In genomic region chr7:29271687-29272465, GRCm38 (mm10) we compare ENCODE assay signal across 11 mouse cellular contexts. TPM values are rescaled to one million over a fixed set of nuclear protein-coding genes. Genes with fewer than 3 reads are reported as not detected.
DNase-seq lines count a peak whose midpoint lies in the region; ATAC-seq and TF ChIP-seq lines count a peak whose summit lies in the region.
"Had no signal": no experiment of that assay in that cellular context is flagged by ENCODE, and none has a peak within 500 bp of the region (broad histone marks: within the 10 kb centered on the region; RNA-seq: fewer than 3 reads in every experiment).

No protein-coding gene starts in this region.

- no peak overlapping the region for H3K4me2 ChIP-seq in forebrain, postnatal 0 days (ENCODE audit: low read depth)
- H3K4me2 ChIP-seq in forebrain, embryonic 14.5 days (ENCODE audit: low read length) = no peak overlapping the region
- H3K4me2 ChIP-seq in lung, embryonic 15.5 days = no peak overlapping the region
- H3K4me2 ChIP-seq in heart, embryonic 15.5 days = peak overlapping the region; percentile 41
- H3K4me2 ChIP-seq: forebrain, embryonic 12.5 days had no signal

- DNase-seq in forebrain, postnatal 0 days = no peak
- DNase-seq in forebrain, embryonic 14.5 days (ENCODE audit: low spot score) = no peak
- DNase-seq in lung, adult 18-20 months = no peak
- no peak for DNase-seq in urinary bladder, adult 2 months (ENCODE audit: low spot score)
- DNase-seq: cerebellum, adult 8-10 months had no signal

- peak; percentile 53 for ATAC-seq in forebrain, postnatal 0 days
- no peak for ATAC-seq in forebrain, embryonic 14.5 days
- ATAC-seq in lung, embryonic 15.5 days (ENCODE audit: borderline replicate concordance, extremely low read depth, low FRiP score, low TSS enrichment) = peak; percentile 56; the same call in 1 of the 2 replicates
- peak; percentile 57 for ATAC-seq in heart, embryonic 15.5 days (replicated peaks; ENCODE audit: insufficient number of reproducible peaks, insufficient read depth, low FRiP score, low read depth)
- ATAC-seq in megakaryocyte-erythroid progenitor cell, adult 5-6 weeks (replicated peaks; ENCODE audit: low FRiP score, low TSS enrichment, poor library complexity, severe bottlenecking) = peak; percentile 59; the same call in 1 of the 2 replicates
- no peak for ATAC-seq in CD4-positive, CD25-positive, alpha-beta regulatory T cell, adult 4 months

- H3K27me3 ChIP-seq in forebrain, postnatal 0 days (ENCODE audit: insufficient read depth, low read length) = no peaks in the 10 kb centered on the region
- no peaks in the 10 kb centered on the region for H3K27me3 ChIP-seq in forebrain, embryonic 14.5 days (replicated peaks; ENCODE audit: control insufficient read depth, insufficient read depth, low read length)
- H3K27me3 ChIP-seq in lung, embryonic 15.5 days = no peaks in the 10 kb centered on the region
- H3K27me3 ChIP-seq in heart, embryonic 15.5 days = no peaks in the 10 kb centered on the region
- H3K27me3 ChIP-seq: forebrain, embryonic 12.5 days had no signal

- no peak for TF ChIP-seq CTCF in forebrain, postnatal 0 days (IDR thresholded peaks at IDR 0.05; ENCODE audit: low read depth)

- no peaks in the 10 kb centered on the region for H3K9me3 ChIP-seq in forebrain, postnatal 0 days (ENCODE audit: low read length)
- no peaks in the 10 kb centered on the region for H3K9me3 ChIP-seq in forebrain, embryonic 14.5 days (replicated peaks; ENCODE audit: control insufficient read depth, low read length)
- H3K9me3 ChIP-seq in lung, embryonic 15.5 days = no peaks in the 10 kb centered on the region
- no peaks in the 10 kb centered on the region for H3K9me3 ChIP-seq in heart, embryonic 15.5 days (replicated peaks)
- H3K9me3 ChIP-seq: forebrain, embryonic 12.5 days had no signal

- 0 out of 2 replicates have a peak overlapping the region, but pooled peaks have one; percentile 10 for H3K27ac ChIP-seq in forebrain, postnatal 0 days (ENCODE audit: low read depth, low read length)
- H3K27ac ChIP-seq in forebrain, embryonic 14.5 days (ENCODE audit: low read depth, low read length) = no peak overlapping the region; the same call in 1 of the 2 replicates
- H3K27ac ChIP-seq in lung, embryonic 15.5 days = peak overlapping the region; percentile 65
- peak overlapping the region; percentile 75 for H3K27ac ChIP-seq in heart, embryonic 15.5 days
- H3K27ac ChIP-seq: forebrain, embryonic 12.5 days had no signal

- no peak overlapping the region for H3K9ac ChIP-seq in forebrain, postnatal 0 days
- H3K9ac ChIP-seq in forebrain, embryonic 14.5 days (ENCODE audit: low read length) = no peak overlapping the region
- H3K9ac ChIP-seq in lung, embryonic 15.5 days = no peak overlapping the region
- H3K9ac ChIP-seq in heart, embryonic 15.5 days = no peak overlapping the region
- H3K9ac ChIP-seq: forebrain, embryonic 12.5 days had no signal

- no peaks in the 10 kb centered on the region for H3K36me3 ChIP-seq in forebrain, postnatal 0 days (ENCODE audit: insufficient read depth)
- H3K36me3 ChIP-seq in forebrain, embryonic 14.5 days (ENCODE audit: control insufficient read depth, insufficient read depth, low read length) = no peaks in the 10 kb centered on the region
- no peaks in the 10 kb centered on the region for H3K36me3 ChIP-seq in lung, embryonic 15.5 days
- no peaks in the 10 kb centered on the region for H3K36me3 ChIP-seq in heart, embryonic 15.5 days
- H3K36me3 ChIP-seq: forebrain, embryonic 12.5 days had no signal

- no peak overlapping the region for H3K4me3 ChIP-seq in forebrain, postnatal 0 days (ENCODE audit: low read depth, low read length)
- no peak overlapping the region for H3K4me3 ChIP-seq in forebrain, embryonic 14.5 days (ENCODE audit: low read depth, low read length)
- no peak overlapping the region for H3K4me3 ChIP-seq in lung, embryonic 15.5 days
- no peak overlapping the region for H3K4me3 ChIP-seq in heart, embryonic 15.5 days
- H3K4me3 ChIP-seq: forebrain, embryonic 12.5 days had no signal

- 62% methylated on average over 8 of the region's 8 CpGs for WGBS in forebrain, postnatal 0 days
- 73% methylated on average over 8 of the region's 8 CpGs for WGBS in forebrain, embryonic 14.5 days
- WGBS in lung, embryonic 15.5 days = 38% methylated on average over 8 of the region's 8 CpGs
- WGBS in heart, embryonic 15.5 days = 37% methylated on average over 8 of the region's 8 CpGs

- no peaks in the 10 kb centered on the region for H3K4me1 ChIP-seq in forebrain, postnatal 0 days (ENCODE audit: insufficient read depth)
- H3K4me1 ChIP-seq in forebrain, embryonic 14.5 days (ENCODE audit: control insufficient read depth, insufficient read depth, low read length) = no peaks in the 10 kb centered on the region
- H3K4me1 ChIP-seq in lung, embryonic 15.5 days = peaks cover 27% of the 10 kb centered on the region
- peaks cover 31% of the 10 kb centered on the region for H3K4me1 ChIP-seq in heart, embryonic 15.5 days (replicated peaks)
- H3K4me1 ChIP-seq: forebrain, embryonic 12.5 days had no signal

RNA-seq across cellular contexts. Expression of gene Spint2, which starts 9.8 kb away (rescaled TPM):
- 32.3 and 36.7 TPM in 2 replicates for total RNA-seq in forebrain, postnatal 0 days (2014; rRNA removed)
- 94.6 and 127 TPM in 2 replicates for polyA plus RNA-seq in forebrain, postnatal 0 days (2015; fragmentation: Nextera tagmentation; extraction: Ambion mirVana)
- 46.6 and 51.3 TPM in 2 replicates for polyA plus RNA-seq in forebrain, embryonic 14.5 days (2014; fragmentation: Nextera tagmentation; extraction: Ambion mirVana)
- polyA plus RNA-seq in lung, embryonic 15.5 days (2015; fragmentation: Nextera tagmentation; extraction: Ambion mirVana) = 325 and 332 TPM in 2 replicates
- 77.9 and 125 TPM in 2 replicates for polyA plus RNA-seq in heart, embryonic 15.5 days (2015; fragmentation: Nextera tagmentation; extraction: Ambion mirVana)
- 34.9 and 39.2 TPM in 2 replicates for total RNA-seq in megakaryocyte-erythroid progenitor cell, adult 5-6 weeks (2014; fragmentation: Nextera tagmentation)
- 28.1 and 35.4 TPM in 2 replicates for total RNA-seq in megakaryocyte-erythroid progenitor cell, adult 5-6 weeks (2017)
- 485 and 505 TPM in 2 replicates for polyA plus RNA-seq in urinary bladder, adult 2 months (2012; rRNA removed)
- polyA plus RNA-seq in CD4-positive, CD25-positive, alpha-beta regulatory T cell, adult 4 months (2017; shearing (Covaris generic)) = 10 to 100 TPM; 71.7 to 73.2 TPM

RNA-seq across cellular contexts. Expression of gene Ppp1r14a, which starts 17.2 kb away (rescaled TPM):
- 1.5 and 2.0 TPM in 2 replicates for total RNA-seq in forebrain, postnatal 0 days (2014; rRNA removed)
- polyA plus RNA-seq in forebrain, postnatal 0 days (2015; fragmentation: Nextera tagmentation; extraction: Ambion mirVana) = 2.3 and 2.8 TPM in 2 replicates
- polyA plus RNA-seq in forebrain, embryonic 14.5 days (2014; fragmentation: Nextera tagmentation; extraction: Ambion mirVana) = 5.7 and 9.8 TPM in 2 replicates
- 148 and 159 TPM in 2 replicates for polyA plus RNA-seq in lung, embryonic 15.5 days (2015; fragmentation: Nextera tagmentation; extraction: Ambion mirVana)
- polyA plus RNA-seq in heart, embryonic 15.5 days (2015; fragmentation: Nextera tagmentation; extraction: Ambion mirVana) = 17.0 and 20.8 TPM in 2 replicates
- total RNA-seq in megakaryocyte-erythroid progenitor cell, adult 5-6 weeks (2014; fragmentation: Nextera tagmentation) = not detected in 2 replicates
- not detected in 2 replicates for total RNA-seq in megakaryocyte-erythroid progenitor cell, adult 5-6 weeks (2017)
- 303 and 338 TPM in 2 replicates for polyA plus RNA-seq in urinary bladder, adult 2 months (2012; rRNA removed)
- not detected for polyA plus RNA-seq in CD4-positive, CD25-positive, alpha-beta regulatory T cell, adult 4 months (2017; shearing (Covaris generic))

RNA-seq across cellular contexts. Expression of gene 2200002D01Rik, which starts 23.6 kb away (rescaled TPM):
- 0.23 TPM in 1 of 2 replicates, not detected in the other for total RNA-seq in forebrain, postnatal 0 days (2014; rRNA removed)
- 0.67 and 0.82 TPM in 2 replicates for polyA plus RNA-seq in forebrain, postnatal 0 days (2015; fragmentation: Nextera tagmentation; extraction: Ambion mirVana)
- 0.37 and 1.2 TPM in 2 replicates for polyA plus RNA-seq in forebrain, embryonic 14.5 days (2014; fragmentation: Nextera tagmentation; extraction: Ambion mirVana)
- 13.1 and 14.4 TPM in 2 replicates for polyA plus RNA-seq in lung, embryonic 15.5 days (2015; fragmentation: Nextera tagmentation; extraction: Ambion mirVana)
- 6.3 and 7.1 TPM in 2 replicates for polyA plus RNA-seq in heart, embryonic 15.5 days (2015; fragmentation: Nextera tagmentation; extraction: Ambion mirVana)
- total RNA-seq in megakaryocyte-erythroid progenitor cell, adult 5-6 weeks (2014; fragmentation: Nextera tagmentation) = 0.74 and 0.98 TPM in 2 replicates
- total RNA-seq in megakaryocyte-erythroid progenitor cell, adult 5-6 weeks (2017) = 5.6 TPM in 1 of 2 replicates, not detected in the other
- polyA plus RNA-seq in urinary bladder, adult 2 months (2012; rRNA removed) = 144 and 178 TPM in 2 replicates
- polyA plus RNA-seq in CD4-positive, CD25-positive, alpha-beta regulatory T cell, adult 4 months (2017; shearing (Covaris generic)) = 1 to 10 TPM; 1.0 to 1.6 TPM

RNA-seq across cellular contexts. Expression of gene Dpf1, which starts 31.9 kb away (rescaled TPM):
- 246 and 291 TPM in 2 replicates for total RNA-seq in forebrain, postnatal 0 days (2014; rRNA removed)
- 243 and 248 TPM in 2 replicates for polyA plus RNA-seq in forebrain, postnatal 0 days (2015; fragmentation: Nextera tagmentation; extraction: Ambion mirVana)
- polyA plus RNA-seq in forebrain, embryonic 14.5 days (2014; fragmentation: Nextera tagmentation; extraction: Ambion mirVana) = 167 and 205 TPM in 2 replicates
- 12.8 and 13.7 TPM in 2 replicates for polyA plus RNA-seq in lung, embryonic 15.5 days (2015; fragmentation: Nextera tagmentation; extraction: Ambion mirVana)
- 2.6 and 3.9 TPM in 2 replicates for polyA plus RNA-seq in heart, embryonic 15.5 days (2015; fragmentation: Nextera tagmentation; extraction: Ambion mirVana)
- total RNA-seq in megakaryocyte-erythroid progenitor cell, adult 5-6 weeks (2014; fragmentation: Nextera tagmentation) = 2.5 and 2.9 TPM in 2 replicates
- 0.19 and 14.6 TPM in 2 replicates for total RNA-seq in megakaryocyte-erythroid progenitor cell, adult 5-6 weeks (2017)
- 1.3 and 2.8 TPM in 2 replicates for polyA plus RNA-seq in urinary bladder, adult 2 months (2012; rRNA removed)
- polyA plus RNA-seq in CD4-positive, CD25-positive, alpha-beta regulatory T cell, adult 4 months (2017; shearing (Covaris generic)) = not detected
- total RNA-seq: liver, adult 2 months had no signal

RNA-seq across cellular contexts. Expression of gene Yif1b, which starts 33.7 kb away (rescaled TPM):
- total RNA-seq in forebrain, postnatal 0 days (2014; rRNA removed) = 71.2 and 84.1 TPM in 2 replicates
- 97.7 and 100 TPM in 2 replicates for polyA plus RNA-seq in forebrain, postnatal 0 days (2015; fragmentation: Nextera tagmentation; extraction: Ambion mirVana)
- polyA plus RNA-seq in forebrain, embryonic 14.5 days (2014; fragmentation: Nextera tagmentation; extraction: Ambion mirVana) = 88.2 and 96.2 TPM in 2 replicates
- 133 and 134 TPM in 2 replicates for polyA plus RNA-seq in lung, embryonic 15.5 days (2015; fragmentation: Nextera tagmentation; extraction: Ambion mirVana)
- 98.2 and 107 TPM in 2 replicates for polyA plus RNA-seq in heart, embryonic 15.5 days (2015; fragmentation: Nextera tagmentation; extraction: Ambion mirVana)
- total RNA-seq in megakaryocyte-erythroid progenitor cell, adult 5-6 weeks (2014; fragmentation: Nextera tagmentation) = 32.2 and 50.7 TPM in 2 replicates
- 11.4 and 23.5 TPM in 2 replicates for total RNA-seq in megakaryocyte-erythroid progenitor cell, adult 5-6 weeks (2017)
- 43.4 and 45.5 TPM in 2 replicates for polyA plus RNA-seq in urinary bladder, adult 2 months (2012; rRNA removed)
- 10 to 100 TPM; 58.4 to 71.7 TPM for polyA plus RNA-seq in CD4-positive, CD25-positive, alpha-beta regulatory T cell, adult 4 months (2017; shearing (Covaris generic))

Comparison
In these comparisons a context has a peak if more than half of its experiments do, and no peak if none do; other contexts are left out.
1. ATAC-seq: peak in forebrain, postnatal 0 days (single experiment), lung, embryonic 15.5 days (single experiment), heart, embryonic 15.5 days (single experiment) and megakaryocyte-erythroid progenitor cell, adult 5-6 weeks (single experiment); none in forebrain, embryonic 14.5 days (single experiment) and CD4-positive, CD25-positive, alpha-beta regulatory T cell, adult 4 months (single experiment).